Mouse (Mus musculus) urinary bladder, adult 2 months (tissue): ENCODE measurements around the gene D330020A13Rik. TPM values are rescaled to one million over a fixed set of nuclear protein-coding genes. Genes with fewer than 3 reads are reported as not detected.
A peak's percentile ranks its signal among the peaks of the same experiment; 100 is the strongest.

Experiments used
- DNase-seq: peaks from one replicate; pipeline ENCODE4 v3.0.0; 2022; ENCODE audit warnings: low spot score
- polyA plus RNA-seq: library from polyadenylated mRNA; depleted of rRNA; stranded (reverse); fragments of >200 nt; gene quantifications from 2 replicates; pipeline ENCODE4 v1.2.3, GENCODE M21; 2012; rRNA removed

The D330020A13Rik gene
- polyA plus RNA-seq, result not detected in 2 replicates

- DNase-seq, result no peak
Measured at GRCm38 (mm10) chr6:120294056-120294784, at the start of gene D330020A13Rik, which contains the start of gene B4galnt3. D330020A13Rik (plus strand) TSS chr6:120294364. B4galnt3 (minus strand) TSS chr6:120294559.

DNA sequence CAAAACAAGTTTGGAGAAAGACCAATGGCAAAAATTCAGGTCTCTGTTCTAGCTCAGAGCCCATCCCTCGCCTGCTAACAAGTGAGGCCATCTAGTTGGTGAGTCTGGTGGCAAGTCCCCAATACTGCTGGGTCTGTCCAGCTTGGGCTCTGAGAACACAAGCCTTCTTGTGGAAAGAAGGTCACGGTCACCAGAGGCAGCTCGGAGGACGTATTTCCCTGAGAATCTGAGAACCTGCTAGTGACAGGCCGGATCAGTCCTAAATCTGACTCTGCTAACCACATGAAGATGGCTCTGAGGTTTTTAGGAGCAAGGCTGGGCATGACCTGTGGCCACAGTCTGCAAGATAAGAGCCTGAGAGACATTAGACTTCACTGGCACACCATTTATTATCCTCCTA is 47.5 kb upstream of the D330020A13Rik start:
- no peak for DNase-seq

DNA sequence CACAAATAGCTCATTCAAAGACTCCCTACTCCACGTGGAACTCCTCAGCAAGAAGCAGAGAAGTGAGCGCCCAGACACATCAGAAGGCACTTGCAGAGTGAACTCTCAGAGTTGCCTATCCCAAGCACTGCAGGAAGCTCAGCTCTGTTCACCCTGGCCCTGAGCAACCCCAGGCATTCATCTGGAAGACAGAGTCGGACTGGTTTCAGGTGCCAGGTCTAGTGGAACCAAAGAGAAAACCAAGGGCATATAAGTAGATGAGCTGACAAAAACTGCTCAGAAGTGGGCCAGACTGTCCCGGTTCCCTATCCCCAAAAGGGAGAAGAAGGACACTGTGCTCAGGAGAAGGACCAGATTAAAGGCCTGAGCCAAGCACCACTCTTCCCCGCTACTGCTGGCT is 44.3 kb upstream of the D330020A13Rik start:
- DNase-seq, result no peak

DNA sequence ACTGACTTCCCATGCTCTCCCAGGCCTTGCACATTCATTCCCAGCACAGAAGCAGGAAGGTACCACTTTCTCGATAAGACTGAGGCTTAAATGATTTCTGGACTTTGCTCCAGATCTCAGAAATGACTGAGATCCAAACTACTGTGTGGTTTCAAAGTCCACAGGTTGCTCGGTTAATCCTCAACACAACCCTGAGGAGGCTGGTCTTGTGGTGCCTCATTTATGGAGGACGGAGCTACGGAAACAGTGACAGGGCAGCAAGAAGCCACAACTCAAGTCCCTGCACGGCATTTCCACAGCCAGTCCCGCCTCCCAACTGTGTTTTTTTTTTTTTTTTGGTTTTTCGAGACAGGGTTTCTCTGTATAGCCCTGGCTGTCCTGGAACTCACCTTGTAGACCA is 43.2 kb upstream of the D330020A13Rik start:
- no peak for DNase-seq

- DNase-seq, result no peak
Measured at GRCm38 (mm10) chr6:120252741-120253140, 41.4 kb upstream of the D330020A13Rik start.

- DNase-seq, result no peak
Measured at GRCm38 (mm10) chr6:120254640-120255039, 39.5 kb upstream of the D330020A13Rik start.

- DNase-seq, result no peak
Measured at GRCm38 (mm10) chr6:120255144-120255543, 39.0 kb upstream of the D330020A13Rik start.

DNA sequence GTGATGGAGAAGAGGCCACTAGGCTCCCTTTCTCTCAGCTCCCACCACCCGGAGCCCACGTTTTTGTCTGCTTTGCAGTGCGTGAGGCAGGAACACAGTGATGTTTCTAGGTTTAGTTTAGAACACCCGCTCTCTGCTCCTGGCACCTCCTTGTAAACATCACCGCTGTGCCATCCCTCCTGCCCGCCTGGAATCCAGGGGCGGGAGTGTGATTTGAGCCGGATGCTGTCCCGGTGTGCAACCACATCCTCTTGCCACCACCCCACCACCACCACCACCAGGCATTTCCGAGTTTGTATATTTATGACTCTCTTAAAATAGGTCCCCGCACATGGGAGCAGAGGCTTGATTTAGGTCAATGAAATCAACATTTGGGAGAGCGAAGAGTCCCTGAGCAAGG is 38.5 kb upstream of the D330020A13Rik start:
- no peak for DNase-seq

- DNase-seq, result no peak
Measured at GRCm38 (mm10) chr6:120256431-120256935, 37.7 kb upstream of the D330020A13Rik start.

- no peak for DNase-seq
Measured at GRCm38 (mm10) chr6:120259481-120259880, 34.7 kb upstream of the D330020A13Rik start.

GRCm38 (mm10) chr6:120262886-120263531 is 31.2 kb upstream of the D330020A13Rik start:
- DNase-seq, result no peak

DNA sequence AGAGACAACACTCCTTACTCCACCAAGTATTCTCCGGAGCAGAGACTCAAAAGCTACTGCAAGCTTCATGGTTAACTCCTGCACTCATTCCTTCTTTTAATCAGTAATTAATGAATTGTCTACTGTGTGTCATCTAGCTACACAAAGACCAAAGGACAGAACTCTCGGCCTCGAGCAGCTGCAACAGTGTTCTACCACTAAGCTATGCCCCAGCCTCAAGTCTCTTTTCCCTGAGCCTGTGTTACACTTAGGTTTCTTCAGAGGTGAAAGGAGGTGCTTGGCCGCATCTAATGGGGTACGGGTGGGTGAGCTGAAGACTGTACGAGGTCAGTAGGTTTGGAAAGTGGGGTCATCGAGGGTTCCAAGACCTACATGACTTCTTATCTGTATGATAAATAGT is 30.6 kb upstream of the D330020A13Rik start:
- no peak for DNase-seq

- no peak for DNase-seq
Measured at GRCm38 (mm10) chr6:120264151-120264550, 30.0 kb upstream of the D330020A13Rik start.

DNA sequence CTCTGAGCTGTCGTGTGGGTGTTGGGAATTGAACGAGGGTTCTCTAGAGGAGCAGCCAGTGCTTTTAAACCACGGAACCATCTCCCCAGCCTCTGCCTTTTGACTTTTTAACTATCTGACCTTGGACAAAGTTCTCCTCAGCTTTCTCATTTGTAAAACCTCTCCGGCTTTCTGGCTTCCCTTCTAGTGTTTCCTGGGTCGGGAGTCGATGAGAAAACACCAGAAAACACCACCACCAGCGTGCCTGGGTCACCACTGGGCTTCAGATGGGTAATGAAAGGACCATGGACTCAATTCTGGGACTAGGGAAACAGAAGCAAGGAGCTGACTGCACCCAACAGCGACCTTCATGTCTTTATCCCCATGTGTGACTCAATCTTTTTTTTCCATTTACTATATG is 20.0 kb upstream of the D330020A13Rik start:
- no peak for DNase-seq

- DNase-seq, result no peak
Measured at GRCm38 (mm10) chr6:120274887-120275286, 19.3 kb upstream of the D330020A13Rik start.

DNA sequence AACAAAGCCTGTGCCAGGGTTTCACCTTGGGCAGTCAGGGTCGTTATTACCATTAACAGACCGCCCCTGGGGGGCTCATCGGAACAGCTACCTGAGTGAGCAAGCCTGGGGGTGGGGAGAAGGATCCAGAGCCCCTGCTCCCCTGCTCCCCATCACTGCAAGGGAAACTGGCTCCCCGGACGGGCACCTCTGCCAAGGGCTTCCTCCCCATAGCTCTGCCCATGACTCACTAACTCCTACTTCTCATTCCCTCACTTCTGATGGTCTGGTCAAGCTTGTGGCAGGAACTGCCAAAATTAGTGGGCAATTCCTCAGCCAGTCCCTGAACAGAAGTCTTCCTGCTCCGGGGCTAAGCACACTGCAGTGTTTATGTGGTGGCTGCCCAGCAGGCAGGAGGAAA is 18.9 kb upstream of the D330020A13Rik start:
- no peak for DNase-seq

DNA sequence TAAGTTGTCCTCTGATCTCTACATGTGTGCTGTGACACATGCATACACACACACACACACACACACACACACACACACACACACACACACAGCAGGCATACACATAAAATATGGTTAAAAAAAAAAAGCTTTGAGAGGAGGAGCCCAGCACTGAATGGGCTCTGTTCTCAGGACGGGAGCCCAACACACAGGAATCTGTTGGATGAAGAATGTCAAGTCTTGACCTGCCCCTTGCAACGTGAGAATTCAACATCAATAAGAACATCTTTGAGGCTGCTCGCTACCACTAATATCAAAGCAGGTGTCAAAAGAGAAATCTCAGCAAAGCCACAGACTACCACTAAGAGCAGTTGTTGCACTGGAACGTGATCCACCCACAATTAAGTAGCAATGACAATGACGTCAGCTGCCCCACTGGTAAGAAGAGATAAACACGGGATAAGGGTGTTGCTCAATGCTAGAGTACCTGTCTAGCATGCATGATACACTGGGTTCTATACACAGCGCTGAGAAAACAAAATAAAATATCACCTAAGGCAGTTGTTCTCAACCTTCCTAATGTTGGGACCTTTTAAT is 17.2 kb upstream of the D330020A13Rik start:
- DNase-seq, result no peak

DNA sequence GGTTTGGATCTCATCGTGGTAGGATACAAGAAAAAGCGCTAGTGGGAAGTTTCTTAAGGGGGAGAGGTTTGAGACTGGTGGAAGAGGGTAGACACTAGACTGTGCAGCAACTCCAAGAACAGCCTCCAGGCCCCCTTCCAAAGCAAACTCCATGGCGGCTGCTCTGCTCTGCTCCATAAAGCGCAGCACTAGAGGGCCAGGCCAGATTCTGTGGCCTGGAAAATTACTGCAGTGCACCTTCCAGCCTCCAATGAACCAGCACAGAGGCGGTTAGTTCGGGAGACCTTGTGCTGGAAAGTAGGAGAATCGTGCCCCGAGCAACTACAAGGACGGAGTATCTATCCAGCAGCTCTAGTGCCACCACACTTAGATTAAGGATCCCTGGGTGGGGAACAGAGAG is 6.9 kb upstream of the D330020A13Rik start:
- DNase-seq, result no peak

GRCm38 (mm10) chr6:120288541-120288940 is 5.6 kb upstream of the D330020A13Rik start:
- DNase-seq, result no peak

DNA sequence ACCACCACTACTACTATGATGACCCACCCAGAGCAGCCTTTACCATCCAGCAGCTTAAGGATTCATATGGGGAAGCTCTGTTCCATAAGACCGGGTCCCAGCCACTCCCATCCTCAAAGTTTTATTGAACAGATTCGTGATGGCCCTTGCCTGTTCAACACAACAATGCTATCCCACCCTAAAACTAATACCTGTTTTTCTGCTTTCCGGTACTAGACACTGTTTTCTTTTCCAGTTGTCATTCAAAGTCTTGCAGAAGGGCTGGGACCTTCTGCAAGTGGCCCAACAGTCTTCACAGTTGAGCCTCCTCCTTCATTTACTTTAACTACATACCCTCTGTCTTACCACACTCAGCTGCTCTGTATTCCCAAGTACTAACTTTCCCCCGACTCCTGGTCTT is 4.7 kb upstream of the D330020A13Rik start:
- DNase-seq, result no peak

GRCm38 (mm10) chr6:120291396-120292009 is 2.7 kb upstream of the D330020A13Rik start:
- no peak for DNase-seq

DNA sequence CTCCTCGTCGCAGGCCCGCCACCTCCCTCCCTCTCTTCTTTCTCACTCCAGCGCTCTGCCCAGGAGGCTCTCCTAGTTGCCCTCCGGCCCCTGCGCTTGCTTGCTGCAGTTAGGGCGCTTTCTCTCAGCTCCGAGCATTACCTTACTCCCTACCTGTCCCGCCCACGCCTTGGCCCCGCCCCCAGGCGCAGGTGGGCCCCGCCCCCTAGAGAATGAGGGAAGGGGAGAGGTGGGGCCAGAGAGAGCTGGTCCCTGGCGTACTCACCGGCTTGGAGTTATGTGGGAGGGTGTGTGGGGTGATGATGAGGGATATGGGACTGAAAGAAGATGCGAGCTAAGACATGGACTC is 595 bp downstream of the D330020A13Rik start:
- DNase-seq, result peak; percentile 37
